Mouse (Mus musculus) C2C12 (cell line): Measurements from ENCODE around the gene Gm42688.

ENCODE experiments used
- CEBPB ChIP-seq: IDR thresholded peaks from one replicate; pipeline ENCODE4 v1.6.1; 2011; ENCODE audit warnings: low read depth, mild to moderate bottlenecking, control low read depth, moderate library complexity
- CTCF ChIP-seq: IDR thresholded peaks from one replicate; pipeline ENCODE4 v1.5.1; 2011; ENCODE audit not compliant: control insufficient read depth, insufficient read depth, insufficient read length
- MAX ChIP-seq: IDR thresholded peaks from one replicate; pipeline ENCODE4 v1.6.1; 2011; ENCODE audit warnings: mild to moderate bottlenecking, control low read depth
- MYOD1 ChIP-seq: IDR thresholded peaks from one replicate; pipeline ENCODE4 v1.6.1; 2011; ENCODE audit warnings: low read depth; ENCODE audit not compliant: control insufficient read depth, insufficient read length
- MYOG ChIP-seq: IDR thresholded peaks from one replicate; pipeline ENCODE4 v1.6.1; 2011; ENCODE audit not compliant: control insufficient read depth, insufficient read length; ENCODE audit errors: extremely low read depth
- USF1 ChIP-seq: IDR thresholded peaks from one replicate; pipeline ENCODE4 v1.6.1; 2011; ENCODE audit warnings: low read depth, mild to moderate bottlenecking, control low read depth, moderate library complexity

- TF ChIP-seq CTCF (no peak), CEBPB (no peak), MYOD1 (no peak), USF1 (no peak), MAX (no peak), MYOG (no peak)
Measured at GRCm38 (mm10) chr6:83122961-83123360, 21.5 kb downstream of the Gm42688 start.
